ENCODE assay signal across 21 mouse cellular contexts in the genomic region with DNA sequence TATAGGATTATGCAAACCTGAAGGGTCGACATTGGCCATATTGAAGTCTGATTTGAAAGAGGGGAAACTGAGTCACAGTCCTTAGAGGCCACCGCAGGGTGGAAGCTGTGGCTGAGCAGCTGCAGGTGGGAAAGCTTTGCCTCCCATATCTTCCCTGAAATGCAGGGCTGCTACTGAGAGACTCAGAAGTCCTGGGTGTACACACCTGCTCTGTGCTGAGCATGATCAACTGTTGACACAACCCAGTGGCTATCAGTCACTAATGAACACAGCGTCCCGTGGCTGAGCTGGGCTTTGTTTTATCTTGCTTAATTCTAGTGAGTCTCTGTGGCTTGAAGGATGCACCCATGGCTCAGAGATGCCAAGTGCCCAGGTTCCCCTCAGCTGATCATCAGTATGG. TPM values are rescaled to one million over a fixed set of nuclear protein-coding genes. Genes with fewer than 3 reads are reported as not detected.
"Had no signal": no experiment of that assay in that cellular context is flagged by ENCODE, and none has a peak within 500 bp of the region (broad histone marks: within the 10 kb centered on the region; RNA-seq: fewer than 3 reads in every experiment).

No protein-coding gene starts in this region.

- H3K27me3 ChIP-seq: liver, embryonic 13.5 days; liver, embryonic 15.5 days; lung, embryonic 15.5 days; midbrain, embryonic 12.5 days; midbrain, embryonic 15.5 days; neural tube, embryonic 12.5 days had no signal

- H3K4me2 ChIP-seq: liver, embryonic 13.5 days; liver, embryonic 15.5 days; lung, embryonic 15.5 days; midbrain, embryonic 12.5 days; midbrain, embryonic 15.5 days; neural tube, embryonic 12.5 days had no signal

- H3K9me3 ChIP-seq: liver, embryonic 13.5 days; liver, embryonic 15.5 days; lung, embryonic 15.5 days; midbrain, embryonic 10.5 days; midbrain, embryonic 12.5 days; midbrain, embryonic 15.5 days; neural tube, embryonic 12.5 days had no signal

- H3K4me3 ChIP-seq: liver, embryonic 13.5 days; liver, embryonic 15.5 days; lung, embryonic 15.5 days; midbrain, embryonic 10.5 days; midbrain, embryonic 12.5 days; midbrain, embryonic 15.5 days; neural tube, embryonic 12.5 days had no signal

- H3K4me1 ChIP-seq: liver, embryonic 13.5 days; liver, embryonic 15.5 days; lung, embryonic 15.5 days; midbrain, embryonic 12.5 days; midbrain, embryonic 15.5 days; neural tube, embryonic 12.5 days had no signal

- H3K9ac ChIP-seq: liver, embryonic 13.5 days; liver, embryonic 15.5 days; liver, postnatal 0 days; lung, embryonic 15.5 days; midbrain, embryonic 12.5 days; midbrain, embryonic 15.5 days; neural tube, embryonic 12.5 days had no signal

- ATAC-seq: liver, postnatal 0 days; lung, postnatal 0 days; midbrain, embryonic 15.5 days had no signal

- DNase-seq: liver, embryonic 13.5 days; liver, postnatal 0 days; lung, adult 2 months; lung, postnatal 14 days; lung, postnatal 4 days; right cerebral cortex, postnatal 14 days; thymus, adult 2 months; thymus, postnatal 25 days; thymus, postnatal 4 days had no signal

- H3K27ac ChIP-seq: liver, embryonic 13.5 days; liver, embryonic 15.5 days; lung, embryonic 15.5 days; midbrain, embryonic 10.5 days; midbrain, embryonic 12.5 days; midbrain, embryonic 15.5 days; neural tube, embryonic 12.5 days had no signal

- H3K36me3 ChIP-seq: liver, embryonic 13.5 days; liver, embryonic 15.5 days; lung, embryonic 15.5 days; midbrain, embryonic 10.5 days; midbrain, embryonic 12.5 days; midbrain, embryonic 15.5 days; neural tube, embryonic 12.5 days had no signal

RNA-seq across cellular contexts. Expression of a gene that starts 53.0 kb away (rescaled TPM):
- total RNA-seq: megakaryocyte, adult 5-6 weeks; megakaryocyte-erythroid progenitor cell, adult 5-6 weeks; monocyte, adult 5-6 weeks; neutrophil, adult 5-6 weeks had no signal
- polyA plus RNA-seq: liver, embryonic 13.5 days; spleen, adult 2 months had no signal
